In genomic region chr4:142065270-142065669, GRCm38 (mm10) we compare ENCODE assay signal across 9 mouse cellular contexts. TPM values are rescaled to one million over a fixed set of nuclear protein-coding genes. Genes with fewer than 3 reads are reported as not detected.
A peak's percentile ranks its signal among the peaks of the same experiment; 100 is the strongest.
DNase-seq lines count a peak whose midpoint lies in the region; ATAC-seq and TF ChIP-seq lines count a peak whose summit lies in the region.
"Had no signal": no experiment of that assay in that cellular context is flagged by ENCODE, and none has a peak within 500 bp of the region (broad histone marks: within the 10 kb centered on the region; RNA-seq: fewer than 3 reads in every experiment).

No protein-coding gene starts in this region.

- peak overlapping the region; percentile 78 for H3K27ac ChIP-seq in lung, embryonic 15.5 days
- H3K27ac ChIP-seq: embryonic facial prominence, embryonic 13.5 days had no signal

- no peak overlapping the region for H3K9ac ChIP-seq in lung, embryonic 15.5 days
- H3K9ac ChIP-seq: embryonic facial prominence, embryonic 13.5 days had no signal

- H3K4me1 ChIP-seq in E14TG2a.4 (replicated peaks; ENCODE audit: low read depth, low read length), result peaks cover 94% of the 10 kb centered on the region
- H3K4me1 ChIP-seq in lung, embryonic 15.5 days, result peaks cover 52% of the 10 kb centered on the region

- H3K27me3 ChIP-seq in E14TG2a.4 (ENCODE audit: insufficient read depth, low read length), result no peaks in the 10 kb centered on the region
- no peaks in the 10 kb centered on the region for H3K27me3 ChIP-seq in lung, embryonic 15.5 days

- DNase-seq in ES-CJ7 (ENCODE audit: low read depth, low spot score), result peak; percentile 79
- DNase-seq in heart, postnatal 25 days (ENCODE audit: low spot score), result peak; percentile 50
- no peak for DNase-seq in thymus, postnatal 36 days
- no peak for DNase-seq in frontal cortex, adult 2 months (ENCODE audit: extremely low spot score in 1 of 2, low spot score in 1 of 2)
- DNase-seq in thymus, postnatal 25 days, result no peak

- TF ChIP-seq CTCF in E14TG2a.4 (conservative IDR thresholded peaks at IDR 0.05; ENCODE audit: low read length), result no peak

- intact Hi-C loops in heart, postnatal 25 days (cut with DNase I), result no loop called here

- WGBS in lung, embryonic 15.5 days, result 36% methylated on average over 8 of the region's 8 CpGs

- no peaks in the 10 kb centered on the region for H3K9me3 ChIP-seq in E14TG2a.4 (ENCODE audit: low read length)
- no peaks in the 10 kb centered on the region for H3K9me3 ChIP-seq in lung, embryonic 15.5 days
- H3K9me3 ChIP-seq: embryonic facial prominence, embryonic 13.5 days had no signal

- ATAC-seq in lung, embryonic 15.5 days (ENCODE audit: borderline replicate concordance, extremely low read depth, low FRiP score, low TSS enrichment), result no peak

- H3K36me3 ChIP-seq in E14TG2a.4 (ENCODE audit: insufficient read depth, low read length), result no peaks in the 10 kb centered on the region
- H3K36me3 ChIP-seq in lung, embryonic 15.5 days, result no peaks in the 10 kb centered on the region
- H3K36me3 ChIP-seq: embryonic facial prominence, embryonic 13.5 days had no signal

- H3K4me3 ChIP-seq in E14TG2a.4 (replicated peaks; ENCODE audit: low read length), result peak overlapping the region; percentile 27
- H3K4me3 ChIP-seq in lung, embryonic 15.5 days, result no peak overlapping the region
- H3K4me3 ChIP-seq: embryonic facial prominence, embryonic 13.5 days; myocyte had no signal

- H3K4me2 ChIP-seq in lung, embryonic 15.5 days, result peak overlapping the region; percentile 21; the same call in 1 of the 2 replicates
- H3K4me2 ChIP-seq: embryonic facial prominence, embryonic 13.5 days had no signal

RNA-seq across cellular contexts. Expression of gene Tmem51, which starts 18.8 kb away (rescaled TPM):
- total RNA-seq in heart, postnatal 25 days (2021), result 1 to 10 TPM; 7.3 to 8.6 TPM
- 21.8 and 23.1 TPM in 2 replicates for polyA plus RNA-seq in lung, embryonic 15.5 days (2015; fragmentation: Nextera tagmentation; extraction: Ambion mirVana)
- 6.7 and 9.5 TPM in 2 replicates for polyA plus RNA-seq in frontal cortex, adult 2 months (2012; rRNA removed)
- polyA plus RNA-seq: myocyte had no signal

RNA-seq across cellular contexts. Expression of gene Fhad1, which starts 50.4 kb away (rescaled TPM):
- under 1 TPM; 0.05 to 0.31 TPM for total RNA-seq in heart, postnatal 25 days (2021)
- polyA plus RNA-seq in lung, embryonic 15.5 days (2015; fragmentation: Nextera tagmentation; extraction: Ambion mirVana), result 1.7 TPM in 2 replicates
- 9.5 and 9.8 TPM in 2 replicates for polyA plus RNA-seq in frontal cortex, adult 2 months (2012; rRNA removed)

Comparison
In these comparisons a context has a peak if more than half of its experiments do, and no peak if none do; other contexts are left out.
1. DNase-seq: peak in ES-CJ7 (single experiment) and heart, postnatal 25 days (single experiment); none in thymus, postnatal 36 days (0 of 2), frontal cortex, adult 2 months (0 of 2) and thymus, postnatal 25 days (single experiment).